Mouse (Mus musculus): ENCODE results near the gene Opcml. TPM values are rescaled to one million over a fixed set of nuclear protein-coding genes. Genes with fewer than 3 reads are reported as not detected.
A peak's percentile ranks its signal among the peaks of the same experiment; 100 is the strongest.

Gene Opcml
- polyA plus RNA-seq, 1 experiment from 2014 or later: 58.4 TPM

GRCm38 (mm10) chr9:28855826-28856225 is 1065.3 kb downstream of the Opcml start:
- Histone ChIP-seq H3K4me1 (no peaks in the 10 kb centered on the region), H3K9ac (no peak overlapping the region), H3K27ac (no peak overlapping the region), H3K36me3 (replicated peaks) (no peaks in the 10 kb centered on the region), H3K27me3 (replicated peaks) (no peaks in the 10 kb centered on the region), H3K4me2 (no peak overlapping the region), H3K9me3 (no peaks in the 10 kb centered on the region), H3K4me3 (no peak overlapping the region)
- WGBS: 65% methylated on average over 7 of the region's 7 CpGs
- ATAC-seq (replicated peaks): no peak

- 86% methylated on average over 4 of the region's 4 CpGs for WGBS
- H3K9ac ChIP-seq: no peak overlapping the region
- no peaks in the 10 kb centered on the region for H3K27me3 ChIP-seq (replicated peaks)
- no peaks in the 10 kb centered on the region for H3K9me3 ChIP-seq
- H3K4me1 ChIP-seq: peaks cover under 1% of the 10 kb centered on the region; the same call in 1 of the 2 replicates
- ATAC-seq (replicated peaks): no peak
- no peak overlapping the region for H3K4me3 ChIP-seq
- no peak overlapping the region for H3K4me2 ChIP-seq
- H3K27ac ChIP-seq: no peak overlapping the region
- H3K36me3 ChIP-seq (replicated peaks): no peaks in the 10 kb centered on the region
These were observed 1071.4 kb downstream of the Opcml start for GRCm38 (mm10) chr9:28861983-28862382.

DNA sequence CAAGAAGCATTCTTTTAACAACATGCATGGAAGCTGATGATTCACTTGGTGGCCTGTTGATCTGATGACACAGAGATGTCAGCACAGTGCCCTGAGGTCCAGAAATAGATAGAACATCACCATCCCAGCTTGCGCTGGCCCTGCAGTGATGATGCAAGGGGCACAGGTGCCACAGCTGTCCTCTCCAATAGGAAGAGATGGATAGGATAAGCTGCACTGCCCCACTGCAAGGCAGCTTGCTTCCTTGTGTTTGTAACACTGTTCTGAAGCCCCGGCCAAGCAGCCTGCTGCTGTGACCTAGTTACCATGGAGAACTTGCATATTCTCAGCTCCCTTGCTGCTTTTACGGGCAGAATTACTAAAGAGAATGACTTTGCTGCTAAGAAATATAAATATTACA is 1076.7 kb downstream of the Opcml start:
- Histone ChIP-seq H3K36me3 (replicated peaks) (no peaks in the 10 kb centered on the region), H3K9ac (no peak overlapping the region), H3K4me2 (no peak overlapping the region), H3K4me3 (no peak overlapping the region), H3K9me3 (no peaks in the 10 kb centered on the region), H3K4me1 (peaks cover 6% of the 10 kb centered on the region), H3K27ac (no peak overlapping the region), H3K27me3 (replicated peaks) (no peaks in the 10 kb centered on the region)
- ATAC-seq (replicated peaks): no peak
- 69% methylated on average over 3 of the region's 3 CpGs for WGBS

DNA sequence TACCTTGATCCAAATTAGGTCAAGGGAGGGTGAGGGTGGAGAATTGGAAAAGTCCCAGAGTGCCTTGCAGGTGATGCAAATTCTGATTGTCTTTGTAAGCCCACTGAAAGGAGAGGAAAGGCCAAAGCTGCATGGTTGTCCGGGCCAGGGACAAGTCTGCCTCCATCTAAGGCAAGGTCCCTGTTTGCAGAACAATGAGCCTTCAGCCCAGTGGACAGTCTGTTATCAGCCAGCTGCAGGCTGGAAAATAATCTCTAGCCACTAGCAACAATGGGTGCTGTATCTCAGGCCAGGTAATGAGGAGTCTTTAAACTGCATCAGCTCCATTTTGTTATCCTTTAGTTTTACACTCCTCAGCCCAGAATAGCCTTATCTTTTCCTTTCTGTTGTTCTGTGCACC is 1079.9 kb downstream of the Opcml start:
- peaks cover 6% of the 10 kb centered on the region for H3K4me1 ChIP-seq
- H3K4me2 ChIP-seq: no peak overlapping the region
- no peaks in the 10 kb centered on the region for H3K9me3 ChIP-seq
- H3K27me3 ChIP-seq (replicated peaks): no peaks in the 10 kb centered on the region
- no peaks in the 10 kb centered on the region for H3K36me3 ChIP-seq (replicated peaks)
- H3K27ac ChIP-seq: no peak overlapping the region
- 30% methylated on average over 1 of the region's 1 CpGs for WGBS
- H3K9ac ChIP-seq: no peak overlapping the region
- no peak for ATAC-seq (replicated peaks)
- H3K4me3 ChIP-seq: no peak overlapping the region

DNA sequence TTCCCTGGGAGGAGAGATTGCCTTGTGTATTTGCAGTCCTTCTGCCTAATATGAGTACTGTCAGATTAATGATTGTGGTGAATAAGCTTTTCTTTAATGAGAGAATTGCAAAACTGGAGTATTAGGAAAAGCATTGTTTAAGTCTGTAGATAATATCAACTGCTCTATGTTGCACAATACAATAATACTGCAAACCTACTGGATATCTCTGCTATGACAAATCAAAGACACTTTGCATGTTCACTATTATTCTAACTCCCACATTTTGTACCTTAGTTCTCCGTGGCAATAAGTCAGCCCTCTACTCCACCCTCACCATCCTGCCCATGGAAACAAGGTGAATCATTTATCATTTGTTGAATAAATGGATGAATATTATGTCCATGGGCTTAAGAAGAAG is 1092.0 kb downstream of the Opcml start:
- no peaks in the 10 kb centered on the region for H3K4me1 ChIP-seq
- WGBS: 78% methylated on average over 1 of the region's 1 CpGs
- ATAC-seq (replicated peaks): no peak
- H3K4me3 ChIP-seq: no peak overlapping the region
- H3K9ac ChIP-seq: no peak overlapping the region
- no peak overlapping the region for H3K27ac ChIP-seq
- no peaks in the 10 kb centered on the region for H3K36me3 ChIP-seq (replicated peaks)
- H3K9me3 ChIP-seq: no peaks in the 10 kb centered on the region
- no peaks in the 10 kb centered on the region for H3K27me3 ChIP-seq (replicated peaks)
- no peak overlapping the region for H3K4me2 ChIP-seq

DNA sequence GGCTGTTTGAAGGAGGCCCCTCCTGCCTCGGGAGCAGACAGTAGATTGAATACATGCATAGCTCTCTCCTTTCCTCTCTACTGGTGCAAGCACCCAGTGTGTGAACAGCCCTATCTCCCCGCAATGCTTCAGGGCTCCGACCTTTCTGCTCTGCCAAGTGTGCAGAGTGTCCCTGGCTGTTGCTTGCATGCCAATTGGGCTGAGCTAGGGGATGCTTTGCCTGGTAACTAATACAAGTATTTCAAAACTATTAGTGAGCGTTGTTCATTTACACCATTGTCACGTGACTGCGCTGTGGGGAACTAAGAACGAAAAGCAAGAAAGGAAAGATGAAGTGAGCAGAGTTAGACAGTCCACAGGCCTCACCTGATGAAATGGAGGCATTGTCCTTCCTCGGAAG is 1101.0 kb downstream of the Opcml start:
- H3K27ac ChIP-seq: no peak overlapping the region
- H3K4me1 ChIP-seq: peaks cover 9% of the 10 kb centered on the region
- H3K9me3 ChIP-seq: no peaks in the 10 kb centered on the region
- ATAC-seq (replicated peaks): no peak
- WGBS: 90% methylated on average over 8 of the region's 8 CpGs
- no peak overlapping the region for H3K9ac ChIP-seq
- H3K4me2 ChIP-seq: no peak overlapping the region
- H3K4me3 ChIP-seq: no peak overlapping the region
- no peaks in the 10 kb centered on the region for H3K27me3 ChIP-seq (replicated peaks)
- H3K36me3 ChIP-seq (replicated peaks): no peaks in the 10 kb centered on the region

DNA sequence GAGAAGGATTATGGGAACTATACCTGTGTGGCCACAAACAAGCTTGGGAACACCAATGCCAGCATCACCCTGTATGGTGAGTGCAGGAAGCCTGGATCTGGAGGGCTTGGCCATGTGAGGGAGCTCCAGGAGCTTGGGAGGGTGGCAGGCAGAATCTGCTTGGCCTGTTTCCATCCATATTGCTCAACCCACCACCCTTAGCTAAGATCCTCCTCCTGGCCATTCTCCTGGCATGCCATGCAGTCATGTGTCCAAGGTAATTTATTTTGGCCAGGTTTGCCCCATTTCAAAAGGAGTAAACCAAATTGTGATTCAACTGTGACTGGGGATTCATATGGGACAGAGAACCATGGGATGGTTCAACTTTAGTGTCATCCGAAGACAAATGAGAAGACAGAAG is 1112.7 kb downstream of the Opcml start:
- WGBS: 95% methylated on average over 1 of the region's 1 CpGs

DNA sequence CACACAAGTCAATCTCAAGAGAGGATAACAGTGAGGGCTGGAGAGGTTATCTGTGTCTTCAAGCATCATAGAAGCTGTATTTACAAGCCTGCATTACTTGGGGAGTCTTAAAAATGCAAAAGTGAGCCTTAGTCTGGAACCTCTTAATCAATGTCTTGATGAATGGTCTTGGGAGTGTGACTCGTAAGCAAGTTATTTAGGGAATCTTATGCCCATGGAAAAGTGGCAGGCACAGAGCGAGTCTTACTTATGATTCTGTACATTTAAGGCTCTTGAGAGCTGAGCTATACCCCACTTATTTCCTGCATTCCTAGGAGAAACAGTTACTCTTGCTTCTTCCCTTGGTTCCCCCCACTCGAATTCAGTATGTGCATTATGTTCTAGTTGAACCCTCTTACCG is 1119.2 kb downstream of the Opcml start:
- H3K9me3 ChIP-seq: no peaks in the 10 kb centered on the region
- H3K4me3 ChIP-seq: no peak overlapping the region
- WGBS: 98% methylated on average over 4 of the region's 4 CpGs
- no peak overlapping the region for H3K27ac ChIP-seq
- H3K4me1 ChIP-seq: peaks cover 10% of the 10 kb centered on the region; the same call in 1 of the 2 replicates
- no peaks in the 10 kb centered on the region for H3K36me3 ChIP-seq (replicated peaks)
- H3K4me2 ChIP-seq: no peak overlapping the region
- H3K9ac ChIP-seq: no peak overlapping the region
- no peaks in the 10 kb centered on the region for H3K27me3 ChIP-seq (replicated peaks)
- no peak for ATAC-seq (replicated peaks)

More for the DNA sequence above, 1112.7 kb downstream of the Opcml start:
- no peak for ATAC-seq (replicated peaks)
- Histone ChIP-seq H3K4me1 (no peaks in the 10 kb centered on the region), H3K4me3 (no peak overlapping the region), H3K4me2 (no peak overlapping the region), H3K27me3 (replicated peaks) (no peaks in the 10 kb centered on the region), H3K36me3 (replicated peaks) (no peaks in the 10 kb centered on the region), H3K9ac (no peak overlapping the region), H3K9me3 (no peaks in the 10 kb centered on the region), H3K27ac (no peak overlapping the region)

DNA sequence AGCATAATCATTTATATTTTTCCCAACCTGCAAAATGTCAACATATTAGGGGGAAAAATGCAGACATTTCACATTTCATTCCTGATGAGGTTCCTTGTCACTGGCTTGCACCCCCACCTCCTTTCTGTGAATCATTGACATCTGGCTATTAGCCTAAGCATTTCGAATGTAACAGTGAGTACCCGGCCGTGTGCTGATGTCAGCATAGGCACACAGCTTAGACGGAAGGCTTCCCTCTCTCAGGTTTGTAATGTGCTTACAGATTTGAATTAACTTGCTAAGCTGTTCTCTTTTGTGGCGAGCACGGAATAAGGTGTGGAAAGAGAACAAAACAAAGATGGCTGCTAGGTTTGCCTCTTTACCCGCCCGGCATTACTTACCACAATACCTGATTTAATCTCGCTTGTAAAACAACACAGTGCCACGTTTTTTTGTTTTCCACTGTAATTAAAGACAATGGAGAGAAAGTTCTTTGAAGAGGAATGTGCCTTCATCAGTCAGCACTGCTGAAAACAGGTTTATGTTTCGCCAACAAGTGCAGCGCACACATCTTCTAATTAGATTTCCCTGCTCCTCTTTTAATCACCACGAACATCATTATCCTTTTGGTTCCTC is 1121.1 kb downstream of the Opcml start:
- Histone ChIP-seq H3K9me3 (no peaks in the 10 kb centered on the region), H3K4me2 (no peak overlapping the region), H3K36me3 (replicated peaks) (no peaks in the 10 kb centered on the region), H3K4me3 (no peak overlapping the region), H3K9ac (no peak overlapping the region), H3K27me3 (replicated peaks) (no peaks in the 10 kb centered on the region), H3K4me1 (peaks cover 10% of the 10 kb centered on the region; the same call in 1 of the 2 replicates), H3K27ac (peak overlapping the region; percentile 39)
- ATAC-seq (replicated peaks): no peak; the same call in 1 of the 2 replicates
- 57% methylated on average over 13 of the region's 13 CpGs for WGBS

- ATAC-seq (replicated peaks): no peak
- H3K27me3 ChIP-seq (replicated peaks): no peaks in the 10 kb centered on the region
- H3K4me1 ChIP-seq: no peaks in the 10 kb centered on the region
- no peak overlapping the region for H3K4me3 ChIP-seq
- no peak overlapping the region for H3K27ac ChIP-seq
- H3K36me3 ChIP-seq (replicated peaks): no peaks in the 10 kb centered on the region
- no peak overlapping the region for H3K9ac ChIP-seq
- H3K9me3 ChIP-seq: no peaks in the 10 kb centered on the region
- WGBS: 80% methylated on average over 2 of the region's 2 CpGs
- no peak overlapping the region for H3K4me2 ChIP-seq
These were observed 1141.5 kb downstream of the Opcml start for GRCm38 (mm10) chr9:28932069-28932468.

- ATAC-seq (replicated peaks): no peak
- Histone ChIP-seq H3K4me3 (no peak overlapping the region), H3K36me3 (replicated peaks) (no peaks in the 10 kb centered on the region), H3K4me1 (no peaks in the 10 kb centered on the region), H3K27me3 (replicated peaks) (no peaks in the 10 kb centered on the region), H3K9me3 (no peaks in the 10 kb centered on the region), H3K27ac (no peak overlapping the region), H3K4me2 (no peak overlapping the region), H3K9ac (no peak overlapping the region)
- WGBS: 82% methylated on average over 6 of the region's 6 CpGs
These were observed 1146.6 kb downstream of the Opcml start for GRCm38 (mm10) chr9:28937163-28937562.

DNA sequence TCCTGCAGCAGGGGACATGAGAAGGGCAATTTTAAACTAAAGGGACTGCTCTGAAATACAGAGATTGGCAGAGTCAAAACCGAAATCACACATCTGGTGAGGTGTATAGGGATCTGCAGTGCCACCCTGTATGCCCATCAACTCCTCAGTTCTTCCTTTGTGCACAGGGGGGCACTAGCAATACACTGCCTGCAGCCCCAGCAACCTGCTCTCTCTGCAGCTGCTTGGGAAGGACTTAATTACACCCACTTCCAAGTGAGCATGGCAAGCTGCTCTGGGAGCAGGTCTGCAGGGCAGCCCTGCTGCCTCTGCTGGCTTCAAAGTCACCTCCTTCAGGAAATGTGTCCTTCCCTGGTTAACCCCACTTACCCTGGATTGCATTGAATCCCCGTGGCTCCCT is 1147.4 kb downstream of the Opcml start:
- H3K27me3 ChIP-seq (replicated peaks): no peaks in the 10 kb centered on the region
- H3K4me1 ChIP-seq: no peaks in the 10 kb centered on the region
- no peak overlapping the region for H3K27ac ChIP-seq
- no peak overlapping the region for H3K4me2 ChIP-seq
- no peak overlapping the region for H3K4me3 ChIP-seq
- no peaks in the 10 kb centered on the region for H3K36me3 ChIP-seq (replicated peaks)
- 66% methylated on average over 2 of the region's 2 CpGs for WGBS
- no peaks in the 10 kb centered on the region for H3K9me3 ChIP-seq
- H3K9ac ChIP-seq: no peak overlapping the region
- ATAC-seq (replicated peaks): no peak

DNA sequence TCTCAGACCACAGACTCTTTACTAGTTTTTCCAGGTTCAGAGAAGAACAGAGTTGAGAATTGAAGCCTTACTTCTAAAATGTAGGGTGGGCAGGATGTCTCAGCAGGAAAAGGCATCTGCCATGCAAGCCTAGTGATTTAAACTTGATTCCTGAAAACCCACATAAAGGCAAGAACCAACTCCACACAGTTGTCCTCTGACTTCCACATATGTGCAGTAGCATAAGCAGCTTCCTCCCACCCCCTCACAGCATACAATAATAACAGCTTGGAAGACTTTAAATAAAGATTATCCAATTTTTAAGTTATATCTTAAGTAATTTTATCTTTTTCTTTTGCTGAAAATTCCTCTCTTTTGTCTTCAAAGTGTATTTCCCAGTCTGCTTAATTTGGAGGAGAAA is 1150.3 kb downstream of the Opcml start:
- Histone ChIP-seq H3K4me3 (no peak overlapping the region), H3K4me1 (no peaks in the 10 kb centered on the region), H3K27ac (no peak overlapping the region), H3K9me3 (no peaks in the 10 kb centered on the region), H3K36me3 (replicated peaks) (no peaks in the 10 kb centered on the region), H3K9ac (no peak overlapping the region), H3K4me2 (no peak overlapping the region), H3K27me3 (replicated peaks) (no peaks in the 10 kb centered on the region)
- ATAC-seq (replicated peaks): no peak

Measured in midbrain, embryonic 15.5 days (tissue).